Mouse (Mus musculus) Patski (cell line): ENCODE results near the gene Myl6. TPM values are rescaled to one million over a fixed set of nuclear protein-coding genes. Genes with fewer than 3 reads are reported as not detected.

Source experiments
- ATAC-seq: fragments of 100-300 bp; one replicate; pipeline ENCODE4 v1.8.0; 2021
- CTCF ChIA-PET: fragments of 350-600 bp; sonication (Branson Sonifier 250); formaldehyde crosslinking; loops from one replicate; lab custom pipeline; 2022; ENCODE audit warnings: inconsistent platforms; lab: Charles Lee
- POLR2A ChIA-PET: fragments of 350-600 bp; sonication (Branson Sonifier 250); formaldehyde crosslinking; loops from one replicate; lab custom pipeline; 2022; ENCODE audit warnings: antibody characterized with exemption, inconsistent platforms; lab: Charles Lee
- DNase-seq: peaks from one replicate; pipeline ENCODE4 v3.0.0-alpha.2; 2011; ENCODE audit warnings: low read depth, low spot score
- H3K27me3 ChIP-seq: fragments of 371-371 bp; one replicate; pipeline ENCODE4 v1.5.1; 2021
- CTCF ChIP-seq: fragments of 100-300 bp; IDR thresholded peaks from one replicate; pipeline ENCODE4 v1.5.1; 2021
- in situ Hi-C: fragments of 300-500 bp; cut with MboI; formaldehyde crosslinking; loops from 3 replicates; pipeline ENCODE4 v1.11.1; 2018; ENCODE audit warnings: low pct_unique_long_range_greater_than_20kb, mixed read lengths
- polyA plus RNA-seq: library from polyadenylated mRNA; unstranded; gene quantifications from one replicate; pipeline ENCODE4 v1.2.3, GENCODE M21; 2021

Myl6 gene
- 1,994 TPM for polyA plus RNA-seq

- DNase-seq (peak; percentile 88), ATAC-seq (peak; percentile 37)
- POLR2A ChIA-PET: interaction anchor here (0.6 to 2.6 kb wide), 5 partner anchors 8 to 171 kb away, joined by 3 to 11 read pairs (median 3); partner anchors contain the start of gene Esyt1
- TF ChIP-seq CTCF: no peak
- CTCF ChIA-PET: interaction anchor here (0.7 to 2.2 kb wide), 5 partner anchors 8 to 82 kb away, joined by 3 to 7 read pairs (median 3); partner anchors contain the start of genes Nabp2, Rnf41 and Zc3h10
- in situ Hi-C loops: no loop called here
- H3K27me3 ChIP-seq: no peaks in the 10 kb centered on the region
Measured at GRCm38 (mm10) chr10:128493695-128494666, at the start of gene Myl6. Myl6 (minus strand) TSS chr10:128494145.

GRCm38 (mm10) chr10:128543100-128543499 is 49.2 kb upstream of the Myl6 start:
- in situ Hi-C loops: no loop called here
- H3K27me3 ChIP-seq: no peaks in the 10 kb centered on the region
- ATAC-seq: no peak
- ChIA-PET CTCF (interaction anchor here (0.9 kb wide), 1 partner anchor 70 kb away, joined by 3 read pairs; no protein-coding TSS in a partner anchor), POLR2A (no interaction called here)
- no peak for DNase-seq
- TF ChIP-seq CTCF: no peak

GRCm38 (mm10) chr10:128538340-128538870 is 44.5 kb upstream of the Myl6 start:
- in situ Hi-C loops: loop anchor here (5.0 kb wide), 1 partner anchor 76 kb away; no protein-coding TSS in a partner anchor
- POLR2A ChIA-PET: no interaction called here
- H3K27me3 ChIP-seq: no peaks in the 10 kb centered on the region
- no peak for DNase-seq
- ATAC-seq: no peak
- CTCF ChIA-PET: no interaction called here
- TF ChIP-seq CTCF: no peak

GRCm38 (mm10) chr10:128536266-128536940 is 42.5 kb upstream of the Myl6 start:
- DNase-seq (no peak), ATAC-seq (peak; percentile 89)
- no peaks in the 10 kb centered on the region for H3K27me3 ChIP-seq
- peak; percentile 93 for TF ChIP-seq CTCF
- in situ Hi-C loops: loop anchor here (5.0 kb wide), 1 partner anchor 74 kb away; no protein-coding TSS in a partner anchor
- ChIA-PET POLR2A (interaction anchor here (0.6 to 1.7 kb wide), 2 partner anchors 11 to 81 kb away, joined by 3 to 5 read pairs; partner anchors contain the start of gene Esyt1), CTCF (interaction anchor here (1.0 to 3.0 kb wide), 6 partner anchors 10 to 201 kb away, joined by 3 to 25 read pairs (median 6); partner anchors contain the start of genes Esyt1 and Zc3h10)

GRCm38 (mm10) chr10:128535624-128536265 is 41.8 kb upstream of the Myl6 start:
- H3K27me3 ChIP-seq: no peaks in the 10 kb centered on the region
- POLR2A ChIA-PET: interaction anchor here (0.6 to 1.7 kb wide), 5 partner anchors 10 to 106 kb away, joined by 3 to 5 read pairs (median 4); partner anchors contain the start of gene Esyt1
- DNase-seq (no peak), ATAC-seq (peak; percentile 11)
- TF ChIP-seq CTCF: no peak
- in situ Hi-C loops: loop anchor here (5.0 kb wide), 1 partner anchor 73 kb away; no protein-coding TSS in a partner anchor
- CTCF ChIA-PET: interaction anchor here (0.9 to 3.0 kb wide), 8 partner anchors 11 to 201 kb away, joined by 3 to 25 read pairs (median 4); partner anchors contain the start of genes Ankrd52, Esyt1 and Zc3h10

- in situ Hi-C loops: loop anchor here (5.0 kb wide), 1 partner anchor 73 kb away; no protein-coding TSS in a partner anchor
Measured at GRCm38 (mm10) chr10:128535206-128535605, 41.3 kb upstream of the Myl6 start.

GRCm38 (mm10) chr10:128526366-128527356 is 32.7 kb upstream of the Myl6 start:
- in situ Hi-C loops: no loop called here
- no peak for ATAC-seq

More at GRCm38 (mm10) chr10:128535206-128535605, 41.3 kb upstream of the Myl6 start:
- DNase-seq (no peak), ATAC-seq (no peak)
- no peak for TF ChIP-seq CTCF
- ChIA-PET CTCF (interaction anchor here (0.9 to 3.0 kb wide), 8 partner anchors 10 to 182 kb away, joined by 3 to 25 read pairs (median 4); partner anchors contain the start of genes Ankrd52, Esyt1, Myl6 and Zc3h10), POLR2A (interaction anchor here (0.7 to 1.7 kb wide), 4 partner anchors 10 to 105 kb away, joined by 3 to 5 read pairs (median 4); partner anchors contain the start of gene Esyt1)
- no peaks in the 10 kb centered on the region for H3K27me3 ChIP-seq

More at GRCm38 (mm10) chr10:128526366-128527356, 32.7 kb upstream of the Myl6 start:
- DNase-seq: no peak
- no peaks in the 10 kb centered on the region for H3K27me3 ChIP-seq
- POLR2A ChIA-PET: interaction anchor here (1.0 to 2.8 kb wide), 4 partner anchors 9 to 36 kb away, joined by 3 to 11 read pairs (median 4); partner anchors contain the start of gene Myl6
- CTCF ChIA-PET: interaction anchor here (1.0 to 4.9 kb wide), 8 partner anchors 8 to 150 kb away, joined by 3 to 25 read pairs (median 6); no protein-coding TSS in a partner anchor
- no peak for TF ChIP-seq CTCF
